Mouse (Mus musculus): Measurements from ENCODE around the gene Ppa2.

The Ppa2 gene

GRCm38 (mm10) chr3:133309954-133310808, at the start of gene Ppa2:
Ppa2 (plus strand) TSS chr3:133310110.
- DNase-seq, result peak; percentile 85

DNA sequence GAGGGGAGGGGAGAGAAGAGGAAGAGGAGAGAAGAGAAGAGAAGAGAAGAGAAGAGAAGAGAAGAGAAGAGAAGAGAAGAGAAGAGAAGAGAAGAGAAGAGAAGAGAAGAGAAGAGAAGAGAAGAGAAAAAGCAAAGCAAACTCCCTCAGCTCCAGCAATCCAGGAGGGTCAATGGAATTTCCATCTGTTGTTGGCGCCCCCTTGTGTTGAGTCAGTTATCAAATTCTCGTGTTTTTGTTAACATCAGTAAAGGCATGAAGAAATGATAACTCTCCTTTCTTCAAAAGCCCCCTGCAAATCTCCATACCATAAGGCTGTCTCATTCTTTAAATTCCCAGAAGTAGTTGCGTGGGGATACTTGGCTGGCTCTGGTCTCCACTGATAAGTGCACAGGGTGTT, 38.0 kb upstream of the Ppa2 start:
- DNase-seq, result peak; percentile 92

DNA sequence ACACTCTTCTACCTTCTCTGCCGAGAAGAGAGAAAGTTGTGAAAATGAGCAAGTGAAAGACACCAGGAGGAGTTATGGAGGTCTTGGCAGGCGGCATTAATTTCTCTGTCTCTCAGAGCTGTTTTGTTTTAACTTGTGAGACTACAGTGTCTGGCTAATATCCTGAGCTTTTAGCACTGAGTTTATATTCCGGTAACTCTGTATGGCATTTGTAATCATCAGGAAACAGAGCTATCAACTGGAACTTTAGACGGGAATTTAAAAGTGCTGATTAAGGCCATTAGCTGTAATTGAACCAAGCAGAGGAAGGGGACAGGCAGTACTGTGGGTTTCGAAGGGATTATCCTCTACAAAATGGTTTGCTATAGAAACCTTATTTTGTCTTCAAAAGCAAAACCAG, 25.3 kb upstream of the Ppa2 start:
- DNase-seq, result no peak

- no peak for DNase-seq
Observed at GRCm38 (mm10) chr3:133288795-133289194, 21.1 kb upstream of the Ppa2 start.

DNA sequence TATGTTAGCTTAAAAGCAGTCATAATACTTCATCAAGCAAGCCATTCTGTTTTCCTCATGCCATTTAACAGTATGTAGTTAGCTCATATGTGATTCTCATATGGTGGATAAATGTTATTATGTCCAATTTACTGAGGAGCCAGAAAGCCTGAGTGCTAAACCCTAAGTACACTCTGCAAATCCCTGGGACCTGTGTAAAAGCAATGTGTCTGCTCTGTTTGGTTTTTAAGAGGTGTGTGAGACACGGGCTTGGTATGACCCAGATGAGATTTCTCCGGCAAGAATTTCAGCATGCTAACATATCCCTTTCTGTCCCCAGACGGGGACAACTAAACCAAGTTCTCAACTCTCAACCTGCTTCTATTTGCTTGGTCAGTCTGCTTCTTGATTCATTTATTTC, 5.6 kb upstream of the Ppa2 start:
- no peak for DNase-seq

DNA sequence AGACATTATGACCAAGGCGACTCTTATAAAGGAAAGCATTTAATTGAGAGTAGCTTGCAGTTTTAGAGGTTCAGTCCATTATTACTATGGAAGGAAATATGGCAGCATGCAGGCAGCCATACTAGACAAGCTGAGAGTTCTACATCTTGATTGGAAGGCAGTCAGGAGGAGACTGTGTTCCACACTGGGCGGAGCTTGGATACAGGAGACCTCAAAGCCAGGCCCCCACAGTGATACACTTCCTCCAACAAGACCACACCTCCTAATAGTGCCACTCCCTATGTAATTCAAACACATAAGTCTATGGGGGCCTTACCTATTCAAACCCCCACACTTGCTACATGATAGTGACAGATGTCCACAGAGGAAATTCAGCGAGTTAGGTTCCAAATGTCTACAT, 1.5 kb upstream of the Ppa2 start:
- DNase-seq, result no peak

GRCm38 (mm10) chr3:133309359-133309758, 551 bp upstream of the Ppa2 start:
- DNase-seq, result no peak

DNA sequence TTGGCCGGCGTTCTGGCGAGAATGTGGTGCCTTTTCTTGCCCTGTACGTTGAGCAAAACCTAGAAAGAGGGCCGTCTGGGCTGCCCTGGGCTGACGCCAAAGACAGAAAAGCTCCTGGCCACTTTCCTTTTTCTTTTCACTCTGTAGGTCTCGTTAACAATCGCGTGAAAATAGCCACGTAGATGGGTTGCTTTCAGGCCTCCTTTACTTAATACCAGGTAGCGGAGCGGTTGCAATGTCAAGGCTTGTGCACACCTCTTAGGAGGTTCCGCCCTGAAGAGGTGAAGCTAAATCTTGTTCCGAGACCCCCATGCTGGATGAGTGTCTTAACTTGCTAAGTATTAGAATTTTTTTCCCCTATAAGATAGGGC, 884 bp downstream of the Ppa2 start:
- no peak for DNase-seq

- DNase-seq, result no peak
Observed at GRCm38 (mm10) chr3:133312331-133312730, 2.4 kb downstream of the Ppa2 start.

- no peak for DNase-seq
Observed at GRCm38 (mm10) chr3:133312850-133313249, 2.9 kb downstream of the Ppa2 start.

DNA sequence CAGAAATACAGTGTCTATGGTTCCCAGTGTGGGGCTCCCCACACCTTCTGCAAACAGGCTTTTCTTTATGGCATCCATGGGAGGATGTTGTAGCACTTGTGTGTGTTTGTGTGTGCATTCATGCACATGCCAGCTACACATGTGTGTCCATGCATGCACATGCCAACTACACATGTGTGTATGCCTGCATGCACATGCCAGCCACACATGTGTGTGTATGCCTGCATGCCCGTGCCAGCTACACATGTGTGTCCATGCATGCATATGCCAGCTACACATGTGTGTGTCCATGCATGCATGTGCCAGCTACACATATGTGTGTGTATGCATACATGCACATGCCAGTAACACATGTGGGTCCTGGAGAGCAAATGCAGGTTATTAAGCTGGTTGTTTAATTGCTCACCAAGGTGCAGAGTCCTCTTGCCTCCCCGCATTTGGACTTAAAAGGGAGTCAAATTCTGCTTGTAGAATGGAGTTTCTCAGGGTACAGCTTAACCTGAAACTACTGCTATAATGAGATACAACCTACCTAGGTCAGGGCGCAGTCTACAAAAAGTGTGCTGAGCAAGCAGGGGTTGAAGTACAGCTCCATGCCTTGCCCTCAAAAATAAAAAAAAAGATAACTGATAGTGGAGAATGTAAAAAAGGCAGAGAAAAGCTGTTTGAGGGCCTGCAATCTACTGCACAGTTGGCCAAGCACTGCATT, 3.7 kb downstream of the Ppa2 start:
- no peak for DNase-seq

DNA sequence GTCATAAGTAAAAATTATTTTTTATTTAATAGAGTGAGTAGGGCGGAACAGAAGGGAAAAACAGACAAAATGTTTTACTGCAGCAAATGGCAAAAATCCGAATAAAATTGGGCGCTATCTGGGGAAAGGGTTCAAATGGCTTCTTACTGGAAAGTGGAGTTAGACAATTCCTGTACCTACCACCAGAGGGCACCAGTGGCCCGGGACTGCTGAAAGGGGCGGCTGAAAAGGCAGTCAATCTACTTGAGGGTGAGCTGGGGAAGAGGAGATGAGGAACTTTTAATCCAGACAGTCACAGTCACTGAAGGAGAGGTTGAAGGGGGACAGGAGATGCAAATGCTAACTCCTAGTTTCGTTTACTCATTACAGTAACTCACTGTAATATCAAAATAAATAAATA, 4.6 kb downstream of the Ppa2 start:
- peak; percentile 84 for DNase-seq

DNA sequence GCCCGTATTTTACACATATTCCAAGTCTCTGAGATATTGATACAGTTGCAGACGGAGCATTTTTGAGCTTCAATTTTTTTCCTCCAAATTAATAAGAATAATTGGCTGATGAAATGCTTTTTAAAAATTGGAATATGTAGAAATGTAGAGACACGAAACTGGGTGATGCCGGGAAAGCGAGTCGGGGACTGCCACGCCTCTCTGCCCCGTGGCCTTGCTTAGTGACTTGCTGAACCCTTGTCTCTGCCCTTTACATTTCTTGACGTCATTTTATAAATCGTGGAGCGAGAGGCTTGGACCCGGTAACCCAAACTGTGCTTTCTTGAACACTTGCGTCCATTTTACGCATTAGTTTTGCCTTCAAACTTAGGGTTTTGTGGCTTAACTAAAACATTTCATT, 5.1 kb downstream of the Ppa2 start:
- DNase-seq, result no peak

GRCm38 (mm10) chr3:133315647-133316046, 5.7 kb downstream of the Ppa2 start:
- no peak for DNase-seq

- no peak for DNase-seq
Observed at GRCm38 (mm10) chr3:133317845-133318244, 7.9 kb downstream of the Ppa2 start.

- no peak for DNase-seq
Observed at GRCm38 (mm10) chr3:133318596-133318995, 8.7 kb downstream of the Ppa2 start.

GRCm38 (mm10) chr3:133319795-133320194, 9.9 kb downstream of the Ppa2 start:
- DNase-seq, result no peak

- no peak for DNase-seq
Observed at GRCm38 (mm10) chr3:133320313-133320712, 10.4 kb downstream of the Ppa2 start.

GRCm38 (mm10) chr3:133321928-133322327, 12.0 kb downstream of the Ppa2 start:
- DNase-seq, result no peak

DNA sequence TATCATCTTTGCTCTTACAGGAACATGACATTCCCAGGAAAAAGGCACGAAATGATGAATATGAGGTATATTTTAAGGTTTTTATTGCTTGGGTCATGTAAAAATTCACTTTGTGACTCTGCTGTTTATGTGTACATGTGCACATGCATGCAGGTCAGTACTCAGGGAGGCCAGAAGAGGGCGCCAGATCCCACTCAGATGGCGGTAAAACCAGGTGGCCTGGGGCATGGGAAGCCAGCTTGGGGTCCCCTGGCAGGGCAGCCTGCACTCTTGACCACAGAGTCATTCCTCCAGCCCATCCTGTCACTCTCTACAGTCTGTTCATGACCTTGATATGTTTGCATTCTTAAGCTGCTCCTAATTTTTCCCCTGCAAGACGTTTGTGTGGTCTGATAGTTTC, 12.6 kb downstream of the Ppa2 start:
- DNase-seq, result no peak

DNA sequence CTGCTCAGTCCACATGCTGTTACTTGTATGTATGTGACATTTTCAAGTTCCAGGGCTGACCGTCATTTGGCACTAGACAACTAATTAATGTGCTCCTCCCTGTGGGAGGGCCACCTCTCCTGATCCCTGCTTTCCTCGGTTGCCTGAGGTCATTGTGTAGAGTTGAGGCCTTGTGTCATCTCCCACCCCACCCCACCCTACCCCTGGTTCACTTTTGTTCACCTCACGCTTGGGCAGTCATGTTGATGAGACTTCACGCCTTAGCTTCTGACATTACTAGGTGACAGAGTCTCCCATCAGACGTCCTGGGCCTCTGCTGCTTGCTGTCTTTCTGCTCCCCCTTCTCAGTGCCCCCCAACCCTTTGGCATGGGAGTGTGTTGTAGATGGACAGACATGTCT, 15.2 kb downstream of the Ppa2 start:
- no peak for DNase-seq

DNA sequence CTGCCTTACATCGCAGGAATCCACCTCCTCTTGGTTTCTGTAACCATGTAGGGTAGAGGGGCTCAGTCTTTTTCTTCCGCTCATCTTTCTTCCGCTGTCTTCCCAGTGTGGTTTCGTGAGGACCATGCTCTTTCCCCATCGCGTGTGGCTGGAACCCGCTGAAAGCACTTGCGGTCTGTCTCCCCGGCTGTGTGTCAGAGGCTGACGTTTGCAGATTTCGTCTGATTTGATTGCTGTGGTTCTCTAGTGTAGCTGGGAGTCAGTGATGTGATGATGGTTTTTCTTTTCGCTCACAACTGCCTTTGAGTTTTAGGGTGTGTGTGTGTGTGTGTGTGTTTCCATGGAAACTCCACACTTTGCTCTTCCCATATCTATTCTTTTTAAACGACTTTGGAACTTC, 18.6 kb downstream of the Ppa2 start:
- DNase-seq, result no peak

GRCm38 (mm10) chr3:133329406-133329805, 19.5 kb downstream of the Ppa2 start:
- DNase-seq, result no peak

GRCm38 (mm10) chr3:133331184-133331866, 21.4 kb downstream of the Ppa2 start:
- no peak for DNase-seq

Measured in lung, postnatal 14 days (tissue).